Mouse (Mus musculus): Measurements from ENCODE around the gene Sestd1.

DNA sequence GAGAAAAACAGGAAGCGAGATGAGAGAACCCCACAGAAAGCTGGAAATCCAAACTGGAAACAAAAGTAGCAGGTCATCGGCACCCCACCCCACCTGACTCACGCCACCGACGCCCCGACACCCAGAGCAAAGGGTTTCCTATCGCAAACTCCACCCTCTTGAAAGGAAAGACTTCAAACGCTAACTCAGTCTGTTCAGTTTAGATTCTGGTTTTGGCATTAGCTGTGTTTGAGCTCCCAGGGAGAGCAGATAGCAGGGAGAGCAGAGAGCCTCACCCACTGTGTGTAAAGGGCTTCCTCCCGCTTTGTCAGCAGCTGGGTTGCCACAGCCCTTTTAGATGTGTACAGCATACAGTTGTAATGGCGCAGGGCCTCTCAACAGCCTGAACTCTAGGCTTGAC is 104.0 kb downstream of the Sestd1 start:
- TF ChIP-seq CTCF (IDR thresholded peaks at IDR 0.05; ENCODE audit: borderline replicate concordance, extremely low read depth, insufficient read depth, insufficient read length), result no peak
- no peak for TF ChIP-seq POLR2A (IDR thresholded peaks at IDR 0.05; ENCODE audit: borderline replicate concordance, extremely low read depth, insufficient read depth, insufficient read length, poor library complexity, severe bottlenecking)

Data from brain, embryonic 14.5 days (tissue).